Mouse (Mus musculus) CH12.LX (cell line): ENCODE measurements around the gene Baz2b. TPM values are rescaled to one million over a fixed set of nuclear protein-coding genes. Genes with fewer than 3 reads are reported as not detected.

Source experiments
- DNase-seq: peaks from one replicate; pipeline ENCODE4 v3.0.0-alpha.2; 2013; ENCODE audit errors: extremely low read depth
- H3K27ac ChIP-seq: 2 replicates; pipeline ENCODE4 v1.5.1; 2012; ENCODE audit warnings: low read depth, mild to moderate bottlenecking, control low read depth, moderate library complexity; ENCODE audit not compliant: insufficient read depth
- H3K27me3 ChIP-seq: replicated peaks from 2 replicates; pipeline ENCODE3; 2012; ENCODE audit warnings: inconsistent platforms
- H3K36me3 ChIP-seq, 2 experiments: replicated peaks in 1 of 2; 2 replicates each; pipeline versions ENCODE3 to v1.6.1; 2012; ENCODE audit warnings: inconsistent platforms in 1 of 2, low read length in 1 of 2, mild to moderate bottlenecking in 1 of 2, mixed read lengths in 1 of 2, moderate library complexity in 1 of 2; ENCODE audit not compliant: control insufficient read depth in 1 of 2, insufficient read depth in 1 of 2
- H3K4me1 ChIP-seq, 2 experiments: 2 replicates each; pipeline ENCODE4 v1.6.1; 2012; ENCODE audit warnings: inconsistent platforms in 1 of 2, moderate library complexity in 1 of 2; ENCODE audit not compliant: insufficient read depth in 2 of 2, control insufficient read depth in 1 of 2
- H3K4me2 ChIP-seq: 2 replicates; pipeline ENCODE4 v1.6.1; 2012; ENCODE audit warnings: low read depth, mild to moderate bottlenecking, control low read depth; ENCODE audit not compliant: poor library complexity, insufficient read depth, severe bottlenecking
- H3K4me3 ChIP-seq, 3 experiments: fragments of 150-350 bp in 1 of 3; sonication (generic) in 1 of 3; replicated peaks in 1 of 3; 2 replicates each; pipeline versions ENCODE3 to v1.5.1; 2011 to 2012; ENCODE audit warnings: low read depth in 2 of 3, low read length in 2 of 3, mild to moderate bottlenecking in 2 of 3, moderate library complexity in 2 of 3, control low read depth in 1 of 3, improper control_type of control experiment in 1 of 3, inconsistent platforms in 1 of 3, mixed read lengths in 1 of 3; ENCODE audit not compliant: poor library complexity in 1 of 3
- H3K79me2 ChIP-seq: replicated peaks from 2 replicates; pipeline ENCODE4 v1.6.1; 2012; ENCODE audit warnings: mild to moderate bottlenecking, moderate library complexity; ENCODE audit not compliant: control insufficient read depth, poor library complexity, insufficient read depth, severe bottlenecking; ENCODE audit errors: extremely low read depth
- H3K9ac ChIP-seq: 2 replicates; pipeline ENCODE4 v1.6.1; 2012; ENCODE audit warnings: low read depth, mild to moderate bottlenecking, control low read depth, moderate library complexity; ENCODE audit not compliant: insufficient read depth
- H3K9me3 ChIP-seq: replicated peaks from 2 replicates; pipeline ENCODE3; 2012; ENCODE audit warnings: low read length, inconsistent platforms, mixed read lengths
- BHLHE40 ChIP-seq: IDR thresholded peaks from 2 replicates; pipeline ENCODE4 v1.6.1; 2011; ENCODE audit warnings: mild to moderate bottlenecking, low read depth, low read length, improper control_type of control experiment
- CHD2 ChIP-seq: IDR thresholded peaks from 2 replicates; pipeline ENCODE4 v1.6.1; 2011; ENCODE audit warnings: low read length, improper control_type of control experiment
- E2F4 ChIP-seq: IDR thresholded peaks from 2 replicates; pipeline ENCODE4 v1.6.1; 2011; ENCODE audit warnings: low read depth, low read length, improper control_type of control experiment; ENCODE audit not compliant: insufficient replicate concordance
- ETS1 ChIP-seq: conservative IDR thresholded peaks from 2 replicates; pipeline ENCODE4 v1.6.1; 2012; ENCODE audit warnings: low read depth, mild to moderate bottlenecking, inconsistent platforms, low read length, improper control_type of control experiment, moderate library complexity
- GABPA ChIP-seq: IDR thresholded peaks from 2 replicates; pipeline ENCODE4 v1.6.1; 2012; ENCODE audit warnings: low read depth, low read length, improper control_type of control experiment, inconsistent platforms; ENCODE audit not compliant: insufficient replicate concordance
- HCFC1 ChIP-seq: IDR thresholded peaks from 2 replicates; pipeline ENCODE4 v1.6.1; 2012; ENCODE audit warnings: low read depth, mild to moderate bottlenecking, inconsistent platforms, low read length, improper control_type of control experiment
- IRF4 ChIP-seq: IDR thresholded peaks from 2 replicates; pipeline ENCODE4 v1.6.1; 2014; ENCODE audit warnings: low read depth, mild to moderate bottlenecking, inconsistent platforms, low read length, improper control_type of control experiment
- MAFK ChIP-seq: IDR thresholded peaks from 2 replicates; pipeline ENCODE4 v1.6.1; 2011; ENCODE audit warnings: low read length, improper control_type of control experiment; ENCODE audit not compliant: insufficient replicate concordance
- MEF2A ChIP-seq: IDR thresholded peaks from 2 replicates; pipeline ENCODE4 v1.6.1; 2014; ENCODE audit warnings: low read depth, mild to moderate bottlenecking, inconsistent platforms, low read length, improper control_type of control experiment, borderline replicate concordance
- MYC ChIP-seq: IDR thresholded peaks from 2 replicates; pipeline ENCODE4 v1.6.1; 2011; ENCODE audit warnings: low read depth, mild to moderate bottlenecking, improper control_type of control experiment, low read length
- TCF12 ChIP-seq: IDR thresholded peaks from 2 replicates; pipeline ENCODE4 v1.6.1; 2014; ENCODE audit warnings: low read depth, mild to moderate bottlenecking, inconsistent platforms, low read length, improper control_type of control experiment
- USF1 ChIP-seq: IDR thresholded peaks from 2 replicates; pipeline ENCODE4 v1.6.1; 2014; ENCODE audit warnings: low read depth, mild to moderate bottlenecking, inconsistent platforms, low read length, improper control_type of control experiment
- USF2 ChIP-seq: conservative IDR thresholded peaks from 2 replicates; pipeline ENCODE4 v1.6.1; 2011; ENCODE audit warnings: low read depth, low read length, improper control_type of control experiment
- dilution Hi-C: fragments of 300-500 bp; cut with MboI; formaldehyde crosslinking; loops from 2 replicates; pipeline ENCODE4 v1.14.3; 2020; ENCODE audit warnings: low sequenced_read_pairs; ENCODE audit not compliant: extremely low pct_unique_long_range_greater_than_20kb, extremely low pct_ligation_motif_present
- in situ Hi-C: fragments of 300-500 bp; cut with MboI; formaldehyde crosslinking; loops from 3 replicates; pipeline ENCODE4 v1.14.3; 2019; ENCODE audit warnings: low sequenced_read_pairs, low pct_ligation_motif_present, low pct_unique_long_range_greater_than_20kb, mixed read lengths
- polyA plus RNA-seq: library from polyadenylated mRNA; unstranded; fragments of >175 nt; gene quantifications from 2 replicates; pipeline ENCODE4 v1.2.1, GENCODE M21; 2012; ENCODE audit warnings: low read depth; ENCODE audit not compliant: insufficient read length
- total RNA-seq, 2 experiments: library from RNA; depleted of rRNA; stranded (reverse); fragments of 300-350 nt in 1 of 2; fragments of >200 nt in 1 of 2; gene quantifications; 2 replicates each; pipeline ENCODE4 v1.2.3; 2012 to 2014

Gene Baz2b
- total and polyA plus RNA-seq, 3 experiments = 17.3 to 36.3 (median 31.9) TPM

DNA sequence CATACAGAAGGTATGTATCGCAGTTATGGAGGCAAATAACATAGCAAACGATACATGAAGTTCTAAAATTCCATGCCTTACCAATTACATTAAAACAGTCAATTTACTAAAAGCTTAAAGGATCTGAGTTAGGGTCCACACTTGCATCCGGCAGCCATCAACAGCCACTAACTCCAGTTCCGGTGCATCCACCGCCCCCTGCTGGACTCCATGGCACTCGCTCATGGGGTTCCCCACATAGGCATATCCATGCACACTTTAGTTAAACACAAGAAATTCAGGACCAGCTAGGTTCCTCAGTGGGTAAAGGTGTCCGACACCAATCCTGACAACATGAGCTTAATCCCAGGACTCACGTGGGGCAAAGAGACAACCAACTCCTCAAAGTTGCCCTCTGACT lies 9.0 kb downstream of the Baz2b start (continued):
- TF ChIP-seq MEF2A = no peak

DNA sequence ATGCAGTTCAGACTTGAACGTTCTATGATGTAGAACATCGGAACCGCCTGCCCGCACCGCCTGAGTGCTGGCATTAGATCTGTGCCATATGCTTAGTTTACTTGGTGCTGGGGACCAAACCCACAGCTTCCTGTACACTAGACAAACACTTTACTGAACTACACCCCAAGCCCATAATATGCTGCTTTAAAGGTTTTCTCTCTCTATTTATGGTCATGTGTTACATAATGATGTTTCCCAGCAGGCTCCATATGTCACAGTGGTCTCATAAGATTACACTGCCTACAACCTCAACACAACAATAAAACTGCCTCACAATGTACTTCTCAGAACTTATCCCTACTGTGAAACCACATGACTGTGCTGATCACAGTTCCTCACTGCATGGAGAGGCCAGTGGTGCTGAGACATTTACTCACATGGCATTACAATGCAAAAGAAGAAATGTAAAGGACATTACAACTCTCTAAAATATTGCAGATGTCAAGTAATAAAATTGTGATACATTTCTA lies 9.5 kb downstream of the Baz2b start:
- Histone ChIP-seq H3K27ac (no peak overlapping the region), H3K36me3 (peaks cover 0 to 6% of the 10 kb centered on the region in 2 experiments), H3K4me2 (no peak overlapping the region), H3K4me3 (no peak overlapping the region), H3K4me1 (peaks cover 3 to 22% of the 10 kb centered on the region in 2 experiments; a peak in 2 of 4 replicates), H3K9me3 (no peaks in the 10 kb centered on the region), H3K9ac (no peak overlapping the region), H3K79me2 (no peaks in the 10 kb centered on the region), H3K27me3 (no peaks in the 10 kb centered on the region)
- dilution Hi-C loops (no loop called here), in situ Hi-C loops (no loop called here)
- no peak for TF ChIP-seq HCFC1
- no peak for DNase-seq

DNA sequence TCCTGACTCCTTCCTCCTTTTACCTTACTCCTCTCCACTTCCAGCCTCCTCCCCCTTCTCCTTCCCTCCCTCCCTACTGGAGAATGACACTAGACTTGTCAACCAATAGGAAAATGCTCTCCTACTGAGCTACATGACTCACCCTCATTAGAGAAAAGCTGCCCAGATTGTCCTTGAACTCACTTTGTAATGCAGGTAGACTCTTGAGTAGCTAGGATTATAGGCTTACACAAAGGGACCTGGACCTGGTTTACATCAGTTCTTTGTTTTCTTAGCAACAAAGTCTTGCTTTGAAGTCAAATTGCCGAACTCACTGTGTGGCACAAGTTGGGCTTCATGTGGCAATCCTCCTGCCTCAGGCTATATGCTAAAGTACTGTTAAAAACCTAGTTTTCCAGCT lies 12.8 kb downstream of the Baz2b start:
- Histone ChIP-seq H3K27ac (no peak overlapping the region), H3K79me2 (no peaks in the 10 kb centered on the region), H3K4me2 (no peak overlapping the region), H3K4me1 (peaks cover 0 to 18% of the 10 kb centered on the region in 2 experiments; a peak in 3 of 4 replicates), H3K4me3 (no peak overlapping the region), H3K9ac (no peak overlapping the region), H3K36me3 (no peaks in the 10 kb centered on the region), H3K9me3 (no peaks in the 10 kb centered on the region), H3K27me3 (no peaks in the 10 kb centered on the region)
- in situ Hi-C loops (no loop called here), dilution Hi-C loops (no loop called here)
- no peak for DNase-seq
- TF ChIP-seq IRF4 (no peak), E2F4 (no peak), MYC (no peak), CHD2 (no peak), TCF12 (no peak), GABPA (no peak), USF1 (no peak), BHLHE40 (no peak), ETS1 (no peak), USF2 (no peak), MAFK (no peak)
